Mouse (Mus musculus) right cerebral cortex, postnatal 4 days (tissue): ENCODE results near the gene Rccd1.
A peak's percentile ranks its signal among the peaks of the same experiment; 100 is the strongest.
"Not testable (repeated sequence)": the region's sequence is repeated elsewhere in the genome, so short reads cannot be mapped to it uniquely, and the experiment has no call there.

Experiments used
- DNase-seq: peaks from one replicate; pipeline ENCODE4 v3.0.0-alpha.2; 2022

Rccd1 gene

GRCm38 (mm10) chr7:80343270-80344018, 19.2 kb upstream of the Rccd1 start:
- no peak for DNase-seq

GRCm38 (mm10) chr7:80342858-80343257, 18.6 kb upstream of the Rccd1 start, which contains the start of gene Hddc3:
Gene Hddc3 (plus strand): TSS chr7:80343104.
- peak; percentile 99 for DNase-seq

- DNase-seq, result no peak
Observed at GRCm38 (mm10) chr7:80341793-80342192, 17.5 kb upstream of the Rccd1 start.

DNA sequence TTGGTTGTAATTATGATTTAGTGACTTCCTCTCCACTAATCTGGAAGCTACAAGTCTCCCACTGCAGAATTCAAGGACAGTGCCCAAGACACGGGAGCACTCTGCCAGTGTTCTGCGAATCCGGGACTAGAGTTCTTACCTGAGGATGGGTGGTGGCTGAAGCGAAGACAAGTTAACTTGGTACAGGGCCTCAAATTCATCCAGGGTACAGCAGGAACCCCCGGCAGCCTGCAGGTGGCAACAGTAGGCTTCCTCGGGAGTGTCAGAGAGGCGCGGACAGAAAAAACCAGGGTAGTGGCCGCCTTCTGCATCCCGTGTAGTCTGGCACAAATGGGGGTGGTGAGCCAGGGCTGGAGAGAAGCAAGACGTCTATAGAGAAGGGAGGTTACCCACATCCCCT, 16.5 kb upstream of the Rccd1 start, which contains the start of gene Unc45a:
Gene Unc45a, minus strand, starts transcription at position 213 of the 400 bp plus-strand sequence.
- peak; percentile 52 for DNase-seq

GRCm38 (mm10) chr7:80339793-80340628, 15.8 kb upstream of the Rccd1 start:
- DNase-seq, result peak; percentile 99

GRCm38 (mm10) chr7:80339371-80339770, 15.1 kb upstream of the Rccd1 start:
- peak; percentile 38 for DNase-seq

GRCm38 (mm10) chr7:80336932-80337331, 12.7 kb upstream of the Rccd1 start:
- DNase-seq, result no peak

- DNase-seq, result no peak
Observed at GRCm38 (mm10) chr7:80334848-80335247, 10.6 kb upstream of the Rccd1 start.

- no peak for DNase-seq
Observed at GRCm38 (mm10) chr7:80331433-80331832, 7.2 kb upstream of the Rccd1 start.

DNA sequence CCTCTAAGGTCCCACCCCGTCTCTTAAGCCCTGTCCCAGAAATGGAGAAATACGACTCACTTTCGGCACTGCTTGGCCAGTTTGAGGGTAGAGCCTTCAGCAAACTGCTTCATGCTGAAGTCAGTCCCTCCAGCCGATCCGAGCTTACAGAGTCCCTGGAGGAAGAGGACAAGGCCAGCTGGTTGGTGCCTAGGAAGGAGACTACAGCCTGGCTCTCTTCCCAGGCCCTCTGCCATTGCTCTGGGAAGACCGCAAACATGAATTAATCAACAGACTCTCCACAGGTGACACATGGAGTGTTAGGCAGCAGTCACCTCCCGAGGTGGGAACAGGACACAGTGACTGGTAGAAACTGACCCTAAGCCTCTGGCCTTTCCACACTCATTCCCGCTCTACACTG, 6.0 kb upstream of the Rccd1 start:
- DNase-seq, result no peak

DNA sequence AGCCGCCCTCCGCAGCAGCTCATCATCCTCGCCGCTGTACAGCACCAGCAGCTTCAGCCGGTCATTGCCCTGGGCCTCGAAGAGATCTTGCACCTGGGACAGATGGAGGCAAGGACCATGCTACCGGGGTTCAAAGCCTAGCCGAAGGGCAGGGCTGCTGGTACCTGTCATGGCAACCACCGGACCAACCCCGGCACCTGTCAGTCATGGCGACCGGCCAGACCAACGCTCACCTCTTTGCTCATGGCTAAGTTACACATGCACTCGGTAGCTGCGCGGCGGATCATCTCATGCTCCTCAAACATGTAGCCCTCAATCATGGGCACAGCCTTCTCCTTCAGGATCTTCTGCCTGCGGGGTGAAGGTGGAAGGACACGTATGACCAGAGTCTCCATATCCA, 1.8 kb upstream of the Rccd1 start:
- no peak for DNase-seq

- DNase-seq, result no peak
Observed at GRCm38 (mm10) chr7:80325292-80325868, 1.1 kb upstream of the Rccd1 start.

DNA sequence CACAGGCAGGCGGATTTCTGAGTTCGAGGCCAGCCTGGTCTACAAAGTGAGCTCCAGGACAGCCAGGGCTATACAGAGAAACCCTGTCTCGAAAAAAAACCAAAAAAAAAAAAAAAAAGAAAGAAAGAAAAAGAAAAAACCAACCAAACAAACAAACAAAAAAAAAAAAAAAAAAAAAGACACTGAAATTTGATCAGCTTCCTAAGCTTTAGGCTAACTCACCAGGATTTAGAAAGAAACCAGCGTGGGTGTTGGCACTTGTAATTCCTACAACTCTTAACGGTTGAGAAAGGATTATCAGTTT, 514 bp upstream of the Rccd1 start:
- DNase-seq, result not testable (repeated sequence)

GRCm38 (mm10) chr7:80323336-80323735, 918 bp downstream of the Rccd1 start:
- DNase-seq, result no peak

GRCm38 (mm10) chr7:80319846-80320496, 4.3 kb downstream of the Rccd1 start:
- DNase-seq, result no peak

DNA sequence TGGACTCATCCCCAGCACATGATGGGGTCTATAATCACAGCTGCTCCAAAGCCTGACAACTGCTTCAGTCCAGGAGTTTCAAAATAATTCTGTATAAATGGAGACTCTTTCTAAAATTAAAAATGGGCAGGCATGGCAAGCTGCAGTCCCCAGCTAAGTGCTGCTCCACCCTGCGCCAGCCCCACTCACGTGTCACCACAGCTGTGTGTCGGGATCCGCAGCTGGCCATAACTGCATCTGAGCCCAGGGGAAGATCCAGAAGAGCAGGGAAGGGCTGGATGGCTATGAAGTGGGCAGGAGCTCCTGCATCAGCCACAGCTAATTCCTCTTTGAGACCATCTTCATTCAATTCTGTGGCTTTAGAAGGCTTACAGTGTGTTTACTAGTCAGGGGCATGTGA, 5.6 kb downstream of the Rccd1 start:
- no peak for DNase-seq

DNA sequence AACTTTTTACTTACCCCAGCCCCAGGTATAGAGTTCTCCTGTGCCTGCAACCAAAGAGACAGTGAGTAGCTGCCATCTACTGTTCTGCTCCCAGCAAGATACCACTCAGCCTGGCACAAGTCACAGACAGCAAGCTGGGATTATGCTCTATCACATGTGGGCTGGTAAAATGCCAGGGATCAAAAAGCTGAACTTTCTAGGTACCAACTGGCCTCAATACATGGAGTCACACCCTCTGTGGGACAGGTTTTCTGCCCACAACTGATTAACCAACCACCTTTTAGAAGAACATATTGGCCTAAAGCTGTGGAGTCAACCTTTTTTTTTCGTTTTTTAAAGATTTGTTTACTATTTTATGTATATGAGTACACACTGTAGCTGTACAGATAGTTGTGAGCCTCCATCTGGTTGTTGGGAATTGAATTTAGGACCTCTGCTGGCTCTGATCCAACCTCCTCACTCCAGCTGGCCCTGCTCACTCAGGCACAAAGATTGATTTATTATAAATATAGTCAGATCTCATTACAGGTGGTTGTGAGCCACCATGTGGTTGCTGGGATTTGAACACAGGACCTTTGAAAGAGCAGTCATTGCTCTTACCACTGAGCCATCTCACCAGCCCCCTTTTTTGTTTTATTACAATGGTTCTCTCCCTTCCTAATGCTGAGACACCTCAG, 6.7 kb downstream of the Rccd1 start:
- no peak for DNase-seq

DNA sequence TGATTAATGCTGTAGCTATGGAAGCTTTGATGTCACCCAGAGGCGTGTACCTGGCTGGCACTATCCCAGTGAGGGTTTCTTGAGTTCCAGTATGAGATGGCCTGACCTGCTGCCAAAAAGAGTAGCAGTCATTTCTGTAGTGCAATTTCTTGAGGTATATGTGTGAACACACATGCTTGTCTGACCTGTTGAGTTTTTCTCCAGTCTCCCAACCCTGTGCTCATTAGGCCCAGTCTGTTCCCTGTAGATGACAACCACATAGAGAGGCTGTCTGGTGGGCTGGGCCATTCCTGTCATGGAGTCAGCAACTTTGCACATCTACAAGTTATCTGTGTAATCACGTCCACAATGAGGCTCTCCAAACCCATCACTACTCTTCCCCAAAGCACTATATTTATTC, 8.5 kb downstream of the Rccd1 start:
- DNase-seq, result no peak

GRCm38 (mm10) chr7:80310771-80311170, 13.5 kb downstream of the Rccd1 start:
- DNase-seq, result no peak

- DNase-seq, result no peak
Observed at GRCm38 (mm10) chr7:80307766-80308165, 16.5 kb downstream of the Rccd1 start.

- DNase-seq, result no peak
Observed at GRCm38 (mm10) chr7:80301522-80301921, 22.7 kb downstream of the Rccd1 start.

- no peak for DNase-seq
Observed at GRCm38 (mm10) chr7:80299568-80299967, 24.7 kb downstream of the Rccd1 start.

DNA sequence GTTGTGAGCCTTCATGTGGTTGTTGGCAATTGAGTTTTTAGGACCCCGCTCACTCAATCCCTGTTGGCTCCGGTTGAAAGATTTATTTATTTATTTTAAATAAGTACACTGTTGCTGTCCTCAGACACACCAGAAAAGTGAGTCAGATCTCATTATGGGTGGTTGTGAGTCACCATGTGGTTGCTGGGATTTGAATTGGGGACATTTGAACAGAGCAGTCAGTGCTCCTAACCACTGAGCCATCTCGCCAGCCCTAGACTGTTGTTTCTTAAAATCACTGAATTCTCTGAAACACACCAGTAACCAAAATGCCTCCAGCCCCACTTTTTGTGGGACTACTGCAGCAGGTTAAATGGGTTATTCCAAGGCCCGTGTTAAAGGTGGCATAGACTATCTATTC, 25.5 kb downstream of the Rccd1 start:
- DNase-seq, result no peak
